Mouse (Mus musculus) stomach, embryonic 14.5 days (tissue): ENCODE results near the gene Coro1b. TPM values are rescaled to one million over a fixed set of nuclear protein-coding genes. Genes with fewer than 3 reads are reported as not detected.

Experiments used
- ATAC-seq: fragments of 200-750 bp; cut with Nextera tagmentation; 2 replicates; pipeline ENCODE4 v1.8.0; 2017; ENCODE audit warnings: low read depth, moderate TSS enrichment; ENCODE audit not compliant: insufficient number of reproducible peaks, insufficient read depth, low FRiP score
- H3K27ac ChIP-seq: fragments of 300-500 bp; sonication (generic); 2 replicates; pipeline ENCODE4 v1.5.1; 2014; ENCODE audit warnings: mild to moderate bottlenecking, low read length, moderate library complexity, mixed read lengths
- H3K27me3 ChIP-seq: fragments of 300-500 bp; sonication (generic); 2 replicates; pipeline ENCODE4 v1.6.1; 2014; ENCODE audit warnings: low read length, control low read depth, mixed read lengths; ENCODE audit not compliant: control insufficient read depth, insufficient read depth
- H3K36me3 ChIP-seq: fragments of 300-500 bp; sonication (generic); 2 replicates; pipeline ENCODE4 v1.6.1; 2014; ENCODE audit warnings: mild to moderate bottlenecking, control low read depth, low read length, moderate library complexity, mixed read lengths; ENCODE audit not compliant: control insufficient read depth, insufficient read depth
- H3K4me1 ChIP-seq: fragments of 300-500 bp; sonication (generic); 2 replicates; pipeline ENCODE4 v1.6.1; 2014; ENCODE audit warnings: low read length, control low read depth, mixed read lengths; ENCODE audit not compliant: control insufficient read depth, insufficient read depth
- H3K4me2 ChIP-seq: fragments of 300-500 bp; sonication (generic); replicated peaks from 2 replicates; pipeline ENCODE4 v1.6.1; 2014; ENCODE audit warnings: low read depth, low read length, control low read depth
- H3K4me3 ChIP-seq: fragments of 300-500 bp; sonication (generic); 2 replicates; pipeline ENCODE4 v1.5.1; 2014; ENCODE audit warnings: low read depth, low read length, control low read depth
- H3K9ac ChIP-seq: fragments of 300-500 bp; sonication (generic); replicated peaks from 2 replicates; pipeline ENCODE4 v1.6.1; 2014; ENCODE audit warnings: low read depth, mild to moderate bottlenecking, control low read depth, low read length, moderate library complexity, mixed read lengths
- H3K9me3 ChIP-seq: fragments of 300-500 bp; sonication (generic); 2 replicates; pipeline ENCODE4 v1.6.1; 2016; ENCODE audit warnings: low read depth, low read length, control low read depth; ENCODE audit not compliant: control insufficient read depth
- WGBS: fragments of 180-500 bp; shearing (Covaris S2); extraction: QIAGEN DNeasy Blood & Tissue Kit; methylation state at CpG from one replicate; pipeline ENCODE4 v1.1.7; 2014; 5-methylcytosine and 5-hydroxymethylcytosine counted together
- polyA plus RNA-seq: library from polyadenylated mRNA; unstranded; fragments of >200 nt; fragmentation: Nextera tagmentation; extraction: Ambion mirVana; gene quantifications from 2 replicates; pipeline ENCODE4 v1.2.1, GENCODE M21; 2014

The Coro1b gene
- polyA plus RNA-seq, 1 experiment from 2014 or later: 149 TPM

DNA sequence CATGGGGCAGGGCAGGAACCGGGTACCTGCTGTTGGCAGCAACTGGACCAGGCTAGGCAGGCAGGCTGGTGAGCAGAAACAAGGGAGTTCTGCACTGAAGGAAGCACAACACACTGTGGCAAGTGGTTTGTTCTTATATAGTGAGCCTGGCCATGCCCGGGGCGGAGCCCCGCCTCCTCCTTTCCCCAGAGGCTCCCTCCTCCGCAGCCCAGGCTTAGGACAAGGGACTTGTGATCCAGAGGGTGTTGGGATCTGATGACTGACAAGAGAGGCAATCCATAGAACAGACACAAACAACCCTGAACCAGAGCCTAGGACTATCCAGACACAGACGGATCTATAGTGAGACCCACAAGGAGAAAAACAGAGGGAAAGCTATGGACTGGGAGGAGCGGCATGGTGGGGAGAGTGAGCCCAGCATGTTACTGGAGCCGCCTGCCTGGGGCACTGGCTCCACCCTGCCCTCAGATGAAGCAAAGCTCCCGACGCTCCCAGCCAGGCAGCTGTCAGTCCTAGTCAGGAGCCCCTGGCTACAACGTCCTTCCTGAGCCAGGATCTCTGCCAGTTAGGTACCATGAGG lies 27.0 kb downstream of the Coro1b start, which contains the start of gene Carns1:
Carns1 (minus strand) TSS at position 112 of the 580 bp plus-strand sequence.
- H3K36me3 ChIP-seq: no peaks in the 10 kb centered on the region
- ATAC-seq: peak; percentile 54; the same call in 1 of the 2 replicates
- H3K4me1 ChIP-seq: peaks cover 11% of the 10 kb centered on the region; the same call in 1 of the 2 replicates
- H3K27me3 ChIP-seq: no peaks in the 10 kb centered on the region
- H3K27ac ChIP-seq: no peak within 1 kb of the TSS
- peak within 1 kb of the TSS; percentile 42 for H3K4me2 ChIP-seq
- peak within 1 kb of the TSS; percentile 3; the same call in 1 of the 2 replicates for H3K4me3 ChIP-seq
- H3K9me3 ChIP-seq: no peaks in the 10 kb centered on the region
- 2% methylated on average over 11 of the region's 11 CpGs for WGBS
- no peak within 1 kb of the TSS for H3K9ac ChIP-seq

DNA sequence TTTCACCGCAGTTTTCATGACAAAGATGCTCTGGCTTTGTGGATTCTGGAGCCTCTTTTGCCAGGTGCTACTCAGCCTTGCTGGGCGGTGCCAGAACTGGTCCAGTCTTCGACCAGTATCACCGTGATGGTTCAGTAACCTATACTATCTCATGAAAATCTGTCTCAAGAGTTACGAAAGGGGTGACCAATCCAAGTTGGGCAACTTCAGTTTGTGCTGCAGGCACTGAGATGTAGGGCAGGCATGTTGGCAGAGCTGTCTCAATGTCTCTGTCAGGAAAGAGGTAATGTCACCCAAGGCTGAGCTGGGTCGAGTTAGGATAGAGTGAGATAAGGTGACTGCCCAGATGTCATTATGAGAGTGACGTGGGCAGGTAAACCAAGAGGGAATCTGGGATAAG lies 32.0 kb downstream of the Coro1b start:
- no peak overlapping the region for H3K4me3 ChIP-seq
- H3K9ac ChIP-seq: no peak overlapping the region
- H3K27ac ChIP-seq: no peak overlapping the region
- H3K9me3 ChIP-seq: no peaks in the 10 kb centered on the region
- 86% methylated on average over 7 of the region's 7 CpGs for WGBS
- no peak for ATAC-seq
- no peaks in the 10 kb centered on the region for H3K27me3 ChIP-seq
- H3K36me3 ChIP-seq: no peaks in the 10 kb centered on the region
- no peak overlapping the region for H3K4me2 ChIP-seq
- peaks cover 12% of the 10 kb centered on the region for H3K4me1 ChIP-seq

GRCm38 (mm10) chr19:4181892-4182291 lies 33.5 kb downstream of the Coro1b start:
- no peak overlapping the region for H3K9ac ChIP-seq

GRCm38 (mm10) chr19:4183689-4184088 lies 35.3 kb downstream of the Coro1b start:
- Histone ChIP-seq H3K4me3 (no peak overlapping the region), H3K4me2 (no peak overlapping the region), H3K9me3 (no peaks in the 10 kb centered on the region), H3K36me3 (no peaks in the 10 kb centered on the region), H3K4me1 (peaks cover 9% of the 10 kb centered on the region), H3K9ac (no peak overlapping the region), H3K27ac (no peak overlapping the region), H3K27me3 (no peaks in the 10 kb centered on the region)
- 83% methylated on average over 2 of the region's 2 CpGs for WGBS
- no peak for ATAC-seq

More at GRCm38 (mm10) chr19:4181892-4182291, 33.5 kb downstream of the Coro1b start:
- WGBS: 37% methylated on average over 3 of the region's 3 CpGs
- no peaks in the 10 kb centered on the region for H3K9me3 ChIP-seq
- H3K36me3 ChIP-seq: no peaks in the 10 kb centered on the region
- H3K4me2 ChIP-seq: no peak overlapping the region
- peaks cover 9% of the 10 kb centered on the region for H3K4me1 ChIP-seq
- no peak overlapping the region for H3K4me3 ChIP-seq
- ATAC-seq: no peak
- H3K27me3 ChIP-seq: no peaks in the 10 kb centered on the region
- no peak overlapping the region for H3K27ac ChIP-seq

DNA sequence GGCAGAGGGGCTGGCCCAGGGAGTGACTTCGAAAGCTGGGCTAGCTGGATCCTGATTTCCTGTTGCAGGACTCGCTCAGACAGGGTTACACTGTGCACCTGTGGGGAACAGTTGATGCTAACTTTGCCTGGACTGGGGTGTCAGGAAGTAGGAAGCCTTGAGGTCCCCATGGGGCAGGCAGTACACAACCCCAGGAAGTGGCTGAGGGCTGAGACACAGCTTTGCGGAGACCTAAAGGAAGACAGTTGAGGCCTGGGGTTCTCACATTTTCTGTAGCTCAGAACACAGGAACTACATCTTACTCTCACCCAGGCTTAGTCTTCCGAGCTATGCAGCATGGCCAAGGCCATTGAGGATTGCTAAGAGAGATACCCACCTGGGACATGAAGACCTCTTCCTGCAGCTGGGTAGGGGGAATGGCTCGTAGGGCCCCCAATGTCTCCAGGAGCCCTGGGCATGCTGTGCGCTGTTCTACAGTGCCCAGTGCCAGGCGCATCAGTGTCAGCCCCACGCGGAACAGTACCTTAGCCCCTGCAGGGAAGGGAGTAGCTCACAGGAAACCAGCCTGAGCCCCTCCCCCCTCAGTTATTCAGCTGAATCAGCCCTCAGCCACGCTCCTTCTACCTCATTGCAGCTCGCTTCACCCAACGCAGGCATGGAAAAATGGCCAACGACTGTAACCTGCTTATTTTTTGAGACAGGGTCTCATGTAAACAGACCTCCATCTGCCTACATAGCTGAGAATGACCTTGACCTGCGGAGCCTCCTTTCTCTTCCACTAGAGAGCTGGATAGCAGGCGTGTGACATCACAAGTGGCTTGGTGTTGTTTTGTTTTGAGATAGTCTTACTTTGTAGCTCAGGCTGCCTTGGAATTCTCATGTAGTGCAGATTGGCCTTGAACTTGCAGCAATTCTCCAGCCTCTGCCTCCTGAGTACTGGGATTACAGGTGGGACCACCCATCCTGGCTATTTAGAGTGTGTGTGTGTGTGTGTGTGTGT lies 36.9 kb downstream of the Coro1b start:
- Histone ChIP-seq H3K9ac (no peak overlapping the region), H3K4me3 (no peak overlapping the region), H3K27ac (peak overlapping the region; percentile 44; the same call in 1 of the 2 replicates), H3K9me3 (no peaks in the 10 kb centered on the region), H3K4me1 (peaks cover 9% of the 10 kb centered on the region), H3K27me3 (no peaks in the 10 kb centered on the region), H3K4me2 (no peak overlapping the region), H3K36me3 (no peaks in the 10 kb centered on the region)
- 42% methylated on average over 15 of the region's 15 CpGs for WGBS
- ATAC-seq: 0 out of 2 replicates have a peak, but pooled peaks have one; percentile 49

GRCm38 (mm10) chr19:4187303-4187702 lies 38.9 kb downstream of the Coro1b start:
- no peaks in the 10 kb centered on the region for H3K36me3 ChIP-seq
- WGBS: 63% methylated on average over 3 of the region's 3 CpGs
- no peak overlapping the region for H3K27ac ChIP-seq
- peaks cover 6% of the 10 kb centered on the region for H3K4me1 ChIP-seq
- H3K9me3 ChIP-seq: no peaks in the 10 kb centered on the region
- H3K27me3 ChIP-seq: no peaks in the 10 kb centered on the region
- H3K9ac ChIP-seq: no peak overlapping the region
- no peak for ATAC-seq
- no peak overlapping the region for H3K4me2 ChIP-seq
- H3K4me3 ChIP-seq: no peak overlapping the region

DNA sequence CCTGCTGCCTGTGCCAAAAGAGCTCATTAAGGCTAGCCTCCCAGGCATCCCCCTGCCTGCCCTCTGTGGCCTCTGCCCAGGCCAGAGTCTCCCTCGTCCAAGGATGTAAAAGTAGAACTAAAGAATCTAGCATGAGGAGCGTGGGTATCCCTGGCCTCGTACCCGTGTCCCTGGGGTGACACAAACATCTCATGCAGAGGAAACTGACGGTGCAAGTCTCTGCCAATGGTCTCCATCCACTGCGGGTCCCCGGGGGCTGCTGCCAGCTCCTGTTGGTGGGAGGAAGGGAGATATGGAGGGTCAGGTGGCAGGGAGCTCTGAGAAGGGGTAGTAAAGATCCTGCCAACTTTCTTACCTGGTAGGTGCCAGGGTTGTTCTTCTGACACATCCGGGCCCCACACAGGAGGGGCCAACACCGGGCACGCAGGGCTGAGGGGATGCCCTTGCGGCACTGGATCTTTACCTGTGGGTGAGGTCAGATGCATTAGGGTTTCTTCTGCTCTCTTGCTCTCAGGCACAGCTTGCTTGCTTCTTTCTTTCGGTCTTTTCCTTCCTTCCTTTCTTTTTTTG lies 40.7 kb downstream of the Coro1b start:
- Histone ChIP-seq H3K9me3 (no peaks in the 10 kb centered on the region), H3K36me3 (peaks cover 12% of the 10 kb centered on the region), H3K9ac (no peak overlapping the region), H3K4me3 (no peak overlapping the region), H3K27me3 (no peaks in the 10 kb centered on the region), H3K4me2 (no peak overlapping the region), H3K27ac (no peak overlapping the region), H3K4me1 (peaks cover 19% of the 10 kb centered on the region)
- WGBS: 85% methylated on average over 12 of the region's 12 CpGs
- ATAC-seq: no peak

GRCm38 (mm10) chr19:4190831-4191334 lies 42.5 kb downstream of the Coro1b start, which contains the start of gene Tbc1d10c:
Tbc1d10c (minus strand) TSS chr19:4191284.
- H3K9me3 ChIP-seq: no peaks in the 10 kb centered on the region
- peak within 1 kb of the TSS; percentile 92 for H3K9ac ChIP-seq
- peak within 1 kb of the TSS; percentile 97 for H3K4me2 ChIP-seq
- H3K4me3 ChIP-seq: peak within 1 kb of the TSS; percentile 98
- ATAC-seq: no peak
- peaks cover 13% of the 10 kb centered on the region for H3K4me1 ChIP-seq
- peaks cover 30% of the 10 kb centered on the region for H3K36me3 ChIP-seq
- no peaks in the 10 kb centered on the region for H3K27me3 ChIP-seq
- WGBS: 29% methylated on average over 4 of the region's 4 CpGs
- H3K27ac ChIP-seq: peak within 1 kb of the TSS; percentile 96
